Mouse (Mus musculus): Measurements from ENCODE around the gene Ccdc74a. TPM values are rescaled to one million over a fixed set of nuclear protein-coding genes. Genes with fewer than 3 reads are reported as not detected.

The Ccdc74a gene
- total RNA-seq, 2 experiments from 2014 or later: 38.1 to 54.2 TPM

GRCm38 (mm10) chr16:17626269-17626555 lies 20.1 kb upstream of the Ccdc74a start:
- Histone ChIP-seq H3K4me3 (no peak overlapping the region), H3K27ac (no peak overlapping the region)
- TF ChIP-seq CTCF (conservative IDR thresholded peaks at IDR 0.05): no peak
- no peak for DNase-seq (ENCODE audit: low spot score in 2 of 2)

GRCm38 (mm10) chr16:17632580-17632979 lies 13.7 kb upstream of the Ccdc74a start:
- DNase-seq (ENCODE audit: low spot score in 2 of 2): no peak
- no peak for TF ChIP-seq CTCF (conservative IDR thresholded peaks at IDR 0.05)
- no peak overlapping the region for H3K27ac ChIP-seq
- H3K4me3 ChIP-seq: no peak overlapping the region

GRCm38 (mm10) chr16:17633481-17634181 lies 12.6 kb upstream of the Ccdc74a start:
- H3K27ac ChIP-seq: no peak overlapping the region
- H3K4me3 ChIP-seq: no peak overlapping the region
- peak; percentile 74 for TF ChIP-seq CTCF (conservative IDR thresholded peaks at IDR 0.05)
- DNase-seq (ENCODE audit: low spot score in 2 of 2): no peak

GRCm38 (mm10) chr16:17636904-17637303 lies 9.4 kb upstream of the Ccdc74a start:
- no peak overlapping the region; the same call in 1 of the 2 replicates for H3K27ac ChIP-seq
- H3K4me3 ChIP-seq: no peak overlapping the region
- TF ChIP-seq CTCF (conservative IDR thresholded peaks at IDR 0.05): no peak
- no peak for DNase-seq (ENCODE audit: low spot score in 2 of 2)

- TF ChIP-seq CTCF (conservative IDR thresholded peaks at IDR 0.05): peak; percentile 46
These were observed 8.7 kb upstream of the Ccdc74a start for GRCm38 (mm10) chr16:17637610-17638009.

GRCm38 (mm10) chr16:17638036-17638628 lies 8.1 kb upstream of the Ccdc74a start:
- no peak overlapping the region for H3K4me3 ChIP-seq
- no peak for DNase-seq (ENCODE audit: low spot score in 2 of 2)
- TF ChIP-seq CTCF (conservative IDR thresholded peaks at IDR 0.05): no peak
- H3K27ac ChIP-seq: no peak overlapping the region

More at GRCm38 (mm10) chr16:17637610-17638009, 8.7 kb upstream of the Ccdc74a start:
- no peak overlapping the region for H3K4me3 ChIP-seq
- no peak for DNase-seq (ENCODE audit: low spot score in 2 of 2)
- H3K27ac ChIP-seq: no peak overlapping the region; the same call in 1 of the 2 replicates

- no peak for DNase-seq (ENCODE audit: low spot score in 2 of 2)
- no peak; the same call in 1 of the 2 replicates for TF ChIP-seq CTCF (conservative IDR thresholded peaks at IDR 0.05)
- H3K27ac ChIP-seq: no peak overlapping the region
- H3K4me3 ChIP-seq: no peak overlapping the region
These were observed 7.2 kb upstream of the Ccdc74a start for GRCm38 (mm10) chr16:17639081-17639480.

- no peak for DNase-seq (ENCODE audit: low spot score in 2 of 2)
These were observed 6.3 kb upstream of the Ccdc74a start for GRCm38 (mm10) chr16:17639951-17640350.

GRCm38 (mm10) chr16:17640706-17641105 lies 5.6 kb upstream of the Ccdc74a start:
- H3K27ac ChIP-seq: no peak overlapping the region

More at GRCm38 (mm10) chr16:17639951-17640350, 6.3 kb upstream of the Ccdc74a start:
- TF ChIP-seq CTCF (conservative IDR thresholded peaks at IDR 0.05): no peak
- Histone ChIP-seq H3K27ac (no peak overlapping the region), H3K4me3 (no peak overlapping the region)

GRCm38 (mm10) chr16:17641301-17641700 lies 5.0 kb upstream of the Ccdc74a start:
- peak overlapping the region; percentile 69; the same call in 1 of the 2 replicates for H3K27ac ChIP-seq
- no peak overlapping the region for H3K4me3 ChIP-seq
- DNase-seq (ENCODE audit: low spot score in 2 of 2): no peak
- TF ChIP-seq CTCF (conservative IDR thresholded peaks at IDR 0.05): no peak

More at GRCm38 (mm10) chr16:17640706-17641105, 5.6 kb upstream of the Ccdc74a start:
- no peak for TF ChIP-seq CTCF (conservative IDR thresholded peaks at IDR 0.05)
- H3K4me3 ChIP-seq: no peak overlapping the region
- no peak for DNase-seq (ENCODE audit: low spot score in 2 of 2)

GRCm38 (mm10) chr16:17642311-17642710 lies 4.0 kb upstream of the Ccdc74a start:
- Histone ChIP-seq H3K27ac (peak overlapping the region; percentile 69), H3K4me3 (no peak overlapping the region)
- peak; percentile 55 to 66 for DNase-seq (ENCODE audit: low spot score in 2 of 2)
- TF ChIP-seq CTCF (conservative IDR thresholded peaks at IDR 0.05): no peak

- DNase-seq (ENCODE audit: low spot score in 2 of 2): no peak
- no peak for TF ChIP-seq CTCF (conservative IDR thresholded peaks at IDR 0.05)
- H3K27ac ChIP-seq: no peak overlapping the region
These were observed 2.8 kb upstream of the Ccdc74a start for GRCm38 (mm10) chr16:17643437-17643990.

GRCm38 (mm10) chr16:17647156-17647555 lies 886 bp downstream of the Ccdc74a start:
- DNase-seq (ENCODE audit: low spot score in 2 of 2): no peak
- Histone ChIP-seq H3K27ac (peak overlapping the region; percentile 88), H3K4me3 (peak overlapping the region; percentile 60)
- no peak for TF ChIP-seq CTCF (conservative IDR thresholded peaks at IDR 0.05)

More at GRCm38 (mm10) chr16:17643437-17643990, 2.8 kb upstream of the Ccdc74a start:
- no peak overlapping the region for H3K4me3 ChIP-seq

Measured in layer of hippocampus, adult 2 months (tissue).